Mouse (Mus musculus) left cerebral cortex, adult 9 months (tissue): ENCODE data around the gene Cdc14a.
A peak's percentile ranks its signal among the peaks of the same experiment; 100 is the strongest.

Source experiments
- DNase-seq, 2 experiments: peaks; one replicate each; pipeline ENCODE4 v3.0.0; 2022; ENCODE audit warnings: low spot score in 2 of 2

Cdc14a gene

GRCm38 (mm10) chr3:116329023-116329762, 94.6 kb downstream of the Cdc14a start:
- no peak for DNase-seq

DNA sequence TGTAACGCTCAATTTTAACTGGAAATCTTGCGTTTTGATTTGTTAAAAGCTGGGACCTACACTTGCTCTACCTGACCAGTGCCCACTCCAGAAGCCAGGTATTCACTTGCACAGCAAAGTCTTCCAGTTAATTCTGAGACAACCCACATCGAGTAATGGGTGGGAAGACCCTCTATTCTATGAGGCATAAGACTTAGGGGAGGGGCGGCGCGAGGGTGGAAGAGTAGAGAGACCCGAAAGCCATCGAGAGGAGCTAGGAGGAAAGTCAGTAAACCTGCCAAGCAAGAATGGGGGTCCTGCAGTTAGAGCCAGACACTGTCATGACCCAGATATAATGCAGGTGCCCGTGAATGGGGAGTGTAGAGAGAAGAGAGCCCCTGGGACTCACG, 96.2 kb downstream of the Cdc14a start:
- no peak for DNase-seq

GRCm38 (mm10) chr3:116327001-116327615, 96.7 kb downstream of the Cdc14a start:
- peak; percentile 81 to 92 for DNase-seq

DNA sequence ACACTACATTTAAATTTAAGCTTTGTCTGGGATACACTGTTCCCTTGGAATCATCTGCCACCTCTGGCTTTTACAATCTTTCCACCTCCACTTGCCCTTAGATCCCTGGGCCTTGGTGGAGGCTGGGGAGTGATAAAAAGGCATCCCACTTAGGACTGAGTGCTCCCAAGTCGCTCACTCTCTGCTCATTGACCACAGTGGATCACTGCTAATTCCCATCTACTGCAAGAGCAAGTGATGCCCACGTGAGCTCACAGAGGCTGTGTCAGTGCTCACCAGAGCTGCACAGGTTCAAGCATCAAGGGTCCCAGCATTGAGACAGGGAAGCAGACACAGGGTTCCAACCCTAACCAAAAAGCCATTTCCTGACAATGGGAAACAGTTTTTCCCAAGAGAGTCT, 98.3 kb downstream of the Cdc14a start:
- DNase-seq, result no peak

- no peak for DNase-seq
Observed at GRCm38 (mm10) chr3:116319696-116320095, 104.1 kb downstream of the Cdc14a start.

DNA sequence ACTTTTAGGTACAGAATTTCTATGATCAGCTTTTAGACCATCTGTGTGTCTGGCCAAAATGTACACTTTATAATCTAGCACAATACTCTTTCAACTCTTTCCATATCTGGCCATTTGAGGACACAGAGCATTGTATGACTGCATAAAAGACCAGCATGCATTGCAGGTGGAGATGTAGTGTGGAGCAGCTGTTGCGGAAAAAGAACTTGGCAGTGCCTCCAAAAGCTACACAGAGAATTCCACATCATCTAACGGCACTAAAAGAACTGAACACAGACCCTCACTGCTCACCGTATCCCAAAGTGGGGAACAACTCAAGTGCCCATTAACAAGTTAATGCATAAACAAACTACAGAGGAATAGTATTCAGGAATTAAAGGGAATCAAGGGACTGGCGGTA, 112.0 kb downstream of the Cdc14a start:
- DNase-seq, result no peak

DNA sequence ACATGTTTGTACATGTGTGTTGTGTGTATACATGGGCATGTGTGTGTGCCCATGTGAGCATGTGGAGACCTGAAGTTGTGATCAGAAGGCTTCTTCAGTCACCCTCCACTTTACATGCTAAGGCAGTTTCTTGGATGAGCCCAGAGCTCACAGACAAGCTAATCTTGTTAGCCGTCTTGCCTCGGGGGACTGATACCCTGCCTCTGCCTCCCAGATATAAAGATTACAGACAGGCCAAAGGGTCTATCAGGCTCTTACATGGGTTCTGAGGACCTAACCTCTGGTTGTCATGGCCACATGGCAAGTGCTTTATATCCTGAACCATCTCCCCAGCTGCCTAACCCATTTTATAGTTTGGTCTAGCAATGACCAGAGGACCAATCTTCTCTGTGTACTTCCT, 112.7 kb downstream of the Cdc14a start:
- DNase-seq, result no peak

DNA sequence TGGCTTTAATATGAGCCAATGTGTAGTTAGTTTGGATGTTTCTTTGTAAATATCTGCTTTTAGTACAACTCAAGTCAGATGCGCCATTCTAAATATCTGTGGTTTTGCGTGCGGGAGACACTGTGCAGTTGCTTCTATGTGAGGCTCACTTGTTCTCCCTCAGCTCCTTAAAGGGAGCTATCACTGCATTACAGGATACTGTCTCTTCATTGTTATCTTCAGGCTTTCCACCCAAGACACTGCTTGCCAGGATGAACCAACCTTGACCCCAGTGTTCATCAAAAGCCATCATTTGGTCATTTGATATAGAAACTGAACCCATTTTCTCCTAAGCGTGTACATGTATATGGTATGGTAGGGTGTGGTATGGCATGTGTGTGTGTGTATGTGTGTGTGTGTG, 113.2 kb downstream of the Cdc14a start:
- DNase-seq, result no peak

DNA sequence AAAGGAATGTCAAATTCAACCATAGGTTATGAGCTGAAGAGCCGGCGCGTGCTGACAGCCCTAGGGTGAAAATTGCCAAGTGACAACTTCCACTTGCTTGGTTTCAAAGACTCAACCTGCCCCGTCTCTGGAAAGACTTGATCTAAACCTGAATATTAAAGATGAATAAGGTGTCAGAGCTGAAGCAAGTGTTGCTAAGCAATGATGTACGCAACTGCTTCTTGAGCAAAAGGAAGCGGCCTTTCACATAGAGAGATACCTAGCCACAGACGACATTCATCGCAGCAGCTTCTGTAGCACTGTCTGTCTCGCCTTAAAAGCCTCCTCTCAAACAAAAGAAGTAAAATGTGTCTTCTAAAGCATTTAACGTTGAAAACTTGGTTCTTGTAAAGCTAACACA, 113.8 kb downstream of the Cdc14a start:
- no peak for DNase-seq

- peak in 1 of 2 experiments; percentile 9 for DNase-seq
Observed at GRCm38 (mm10) chr3:116304800-116305753, 118.8 kb downstream of the Cdc14a start.

DNA sequence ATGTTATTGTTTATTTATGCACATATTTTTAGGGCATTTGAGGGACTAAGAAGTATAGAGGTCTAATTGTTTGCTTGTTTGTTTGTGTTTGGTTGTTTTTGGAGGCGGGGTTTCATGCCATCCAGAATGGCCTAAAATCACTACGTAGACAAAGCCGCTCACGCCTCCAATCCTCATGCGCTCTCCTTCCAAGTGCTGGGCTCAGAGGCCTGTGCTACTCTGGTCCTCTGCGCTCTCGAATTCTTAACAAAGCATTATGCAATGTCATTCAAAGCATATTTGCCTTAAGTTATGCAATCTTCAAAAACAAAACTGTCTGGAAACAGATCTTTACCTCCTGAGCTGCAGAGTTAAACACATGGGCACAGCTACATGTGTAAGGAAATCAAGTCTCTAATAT, 121.3 kb downstream of the Cdc14a start:
- no peak for DNase-seq

DNA sequence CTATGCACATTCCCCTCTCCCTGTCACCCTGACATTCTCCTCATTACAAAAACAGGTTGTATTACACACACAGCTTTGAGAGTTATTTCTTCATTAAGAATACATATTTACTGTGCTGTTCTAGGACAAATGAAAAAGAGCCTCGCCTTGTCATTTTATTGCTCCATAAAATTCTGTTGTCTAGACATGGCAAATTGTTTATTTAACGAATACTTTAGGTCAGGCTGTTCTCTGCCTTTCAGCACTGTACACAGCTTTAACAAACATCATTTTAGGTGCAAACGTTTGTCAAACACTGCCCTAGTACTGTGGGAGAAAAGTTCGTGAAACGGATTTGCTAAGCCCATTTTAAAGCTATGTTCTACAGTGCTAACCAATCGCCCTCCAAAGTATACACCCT, 122.1 kb downstream of the Cdc14a start:
- DNase-seq, result no peak

DNA sequence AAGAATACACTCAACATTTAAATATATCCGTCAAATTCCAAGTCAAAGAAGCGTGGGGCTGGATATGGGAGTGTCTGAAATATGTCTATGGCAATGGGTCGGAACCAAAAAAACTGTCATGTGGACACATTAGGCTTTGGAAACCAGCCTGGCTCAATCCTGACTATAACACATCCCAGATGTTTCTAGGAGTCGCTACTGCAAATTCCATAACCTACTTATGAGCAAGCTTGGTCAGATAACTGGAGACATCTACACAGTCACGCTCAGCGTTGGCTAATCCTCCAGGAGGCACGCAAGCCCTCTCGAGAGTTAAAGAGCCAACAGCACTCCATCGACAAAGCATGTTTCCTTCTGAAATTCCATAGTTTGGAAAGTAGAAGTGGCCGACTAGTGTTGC, 125.1 kb downstream of the Cdc14a start:
- DNase-seq, result no peak

DNA sequence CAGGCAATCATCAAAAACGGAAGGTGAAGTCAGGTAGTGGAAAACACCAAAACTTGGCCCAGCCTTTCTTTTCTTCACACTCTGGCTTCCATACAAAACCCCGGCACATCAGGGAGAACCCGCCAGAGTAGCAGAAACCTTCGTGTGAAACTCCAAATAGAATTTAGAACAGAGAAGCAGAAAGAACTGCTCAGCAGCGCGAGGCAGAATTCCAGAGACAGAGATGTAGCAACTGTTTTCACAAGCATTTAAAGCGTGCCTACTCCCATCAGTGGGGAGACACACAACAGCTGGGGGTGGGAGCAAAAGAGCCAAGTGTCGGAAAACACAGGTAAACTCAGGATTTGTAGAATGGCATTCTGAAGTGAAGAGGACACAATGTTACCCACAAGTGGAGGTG, 125.8 kb downstream of the Cdc14a start:
- peak in 1 of 2 experiments; percentile 24 for DNase-seq

DNA sequence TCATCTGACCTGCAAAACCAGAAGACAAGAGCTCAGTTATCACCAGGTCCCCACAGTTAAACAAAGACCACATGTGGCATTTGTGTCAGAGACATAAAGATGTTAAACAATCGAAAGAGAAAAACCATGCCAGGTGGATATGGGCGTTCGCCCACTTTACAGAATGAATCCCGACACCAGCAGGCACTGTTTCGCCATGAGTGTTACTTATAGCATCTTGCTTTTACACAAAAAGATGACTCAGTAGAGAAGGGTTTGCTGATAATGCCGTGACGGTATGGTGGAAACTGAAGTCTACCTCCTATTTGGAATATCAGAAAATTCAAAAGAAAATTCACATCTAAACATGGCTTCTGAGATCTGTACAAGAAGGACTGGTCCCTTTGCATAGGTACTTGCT, 126.7 kb downstream of the Cdc14a start:
- peak in 1 of 2 experiments; percentile 35 for DNase-seq

DNA sequence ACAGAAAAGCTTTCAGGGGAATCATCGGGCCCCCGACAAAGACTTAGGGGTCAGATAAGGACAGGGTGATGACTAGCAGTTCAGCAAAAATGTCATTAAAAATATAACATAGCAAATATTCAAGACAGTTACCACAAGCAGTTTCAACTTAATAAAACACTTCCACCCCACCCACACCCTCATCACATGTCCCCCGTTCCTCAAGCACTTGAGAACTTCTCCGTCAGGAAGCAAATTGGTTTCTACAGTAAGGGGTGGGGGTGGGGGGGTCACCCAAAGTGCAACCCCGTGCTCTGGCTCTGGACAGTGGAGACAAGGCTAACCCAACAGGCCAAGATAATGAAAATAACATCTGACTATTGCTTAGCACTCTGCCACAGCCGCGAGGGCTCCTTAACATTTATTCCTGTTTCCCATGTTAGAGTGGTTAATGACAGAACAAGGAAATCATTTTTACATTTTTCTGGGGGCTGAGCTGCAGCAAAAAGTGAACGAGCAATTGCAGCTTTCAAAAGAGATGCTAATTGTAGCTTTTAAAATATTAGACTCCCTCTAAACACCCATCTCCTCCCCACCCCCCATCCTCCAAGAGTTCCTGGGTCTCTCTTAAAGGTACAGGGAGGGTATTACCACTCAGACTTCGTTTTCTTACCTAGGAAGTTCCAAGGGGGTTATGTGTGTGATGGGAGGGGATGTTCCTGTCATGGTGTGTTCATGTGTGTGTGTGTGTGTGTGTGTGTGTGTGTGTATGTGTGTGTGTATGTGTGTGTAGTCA, 133.6 kb downstream of the Cdc14a start:
- DNase-seq, result peak in 1 of 2 experiments; percentile 33

DNA sequence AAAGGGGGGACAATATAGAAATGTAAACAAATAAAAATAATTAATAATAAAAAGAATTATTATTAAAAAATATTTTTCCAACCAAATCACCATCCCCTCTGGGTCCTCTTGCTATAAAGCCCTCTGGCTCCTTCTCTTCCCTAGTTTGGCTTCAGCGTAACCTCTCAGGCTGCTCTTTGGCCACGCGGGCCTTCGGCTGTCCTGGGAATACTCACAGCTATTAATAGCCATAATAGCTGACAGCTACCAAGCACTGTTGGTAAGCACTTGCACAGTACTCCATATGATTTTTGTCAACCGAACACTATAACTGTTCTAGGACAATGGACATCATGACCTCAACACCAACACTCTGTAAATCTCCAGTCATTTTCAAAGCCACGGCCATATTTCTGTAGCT, 135.0 kb downstream of the Cdc14a start:
- no peak for DNase-seq

- no peak for DNase-seq
Observed at GRCm38 (mm10) chr3:116284735-116285134, 139.1 kb downstream of the Cdc14a start.

DNA sequence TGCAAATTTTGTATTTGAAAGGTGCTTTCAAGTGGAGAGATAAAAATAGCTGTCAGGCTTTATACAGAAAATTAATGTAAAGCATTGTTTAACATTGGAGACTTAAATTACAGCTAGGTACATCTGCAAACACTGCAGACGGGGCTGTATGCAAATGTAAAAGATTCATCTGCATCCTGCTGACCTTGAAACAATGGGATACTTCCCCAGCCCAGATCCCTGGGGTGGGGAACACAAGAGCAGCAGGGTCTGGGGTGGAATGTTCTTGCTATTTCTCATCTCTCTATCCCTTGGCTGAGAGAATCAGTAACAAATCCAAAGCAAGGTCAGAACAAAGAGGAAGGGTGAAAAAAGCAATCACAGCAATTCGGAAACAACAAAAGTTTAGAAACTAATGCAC, 139.8 kb downstream of the Cdc14a start:
- no peak for DNase-seq

GRCm38 (mm10) chr3:116281663-116282062, 142.2 kb downstream of the Cdc14a start:
- DNase-seq, result no peak

DNA sequence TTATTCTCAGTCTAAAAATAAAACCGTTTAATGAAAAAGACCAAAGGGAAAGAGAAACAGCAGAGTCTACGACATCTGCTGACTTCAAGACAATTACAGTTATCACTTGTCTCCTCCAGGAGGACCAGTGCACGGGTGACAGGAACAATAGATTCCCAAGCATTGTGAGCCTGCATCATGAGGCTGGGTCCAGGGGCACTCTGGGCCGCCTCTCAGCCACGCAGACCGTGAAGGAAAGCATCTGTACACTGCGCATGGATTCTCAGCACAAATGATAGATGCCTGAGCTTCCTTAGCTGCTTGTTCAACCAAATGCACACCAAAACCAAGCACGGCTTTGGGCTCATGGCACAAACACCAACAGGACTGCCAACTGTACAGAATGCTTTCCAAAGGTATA, 146.7 kb downstream of the Cdc14a start:
- DNase-seq, result no peak

GRCm38 (mm10) chr3:116271679-116272078, 152.2 kb downstream of the Cdc14a start:
- no peak for DNase-seq
